Mouse (Mus musculus) brain, embryonic 14.5 days (tissue): ENCODE results near the gene Ctla4.

ENCODE experiments used
- CTCF ChIP-seq: fragments of 200-500 bp; IDR thresholded peaks from 2 replicates; pipeline ENCODE4 v1.5.1; 2012; ENCODE audit warnings: inconsistent platforms, mild to moderate bottlenecking, moderate library complexity, borderline replicate concordance; ENCODE audit not compliant: insufficient read depth, insufficient read length; ENCODE audit errors: extremely low read depth
- POLR2A ChIP-seq: fragments of 200-500 bp; IDR thresholded peaks from 2 replicates; pipeline ENCODE4 v1.6.1; 2012; ENCODE audit warnings: mild to moderate bottlenecking, inconsistent platforms, borderline replicate concordance; ENCODE audit not compliant: poor library complexity, insufficient read depth, insufficient read length, severe bottlenecking; ENCODE audit errors: extremely low read depth

DNA sequence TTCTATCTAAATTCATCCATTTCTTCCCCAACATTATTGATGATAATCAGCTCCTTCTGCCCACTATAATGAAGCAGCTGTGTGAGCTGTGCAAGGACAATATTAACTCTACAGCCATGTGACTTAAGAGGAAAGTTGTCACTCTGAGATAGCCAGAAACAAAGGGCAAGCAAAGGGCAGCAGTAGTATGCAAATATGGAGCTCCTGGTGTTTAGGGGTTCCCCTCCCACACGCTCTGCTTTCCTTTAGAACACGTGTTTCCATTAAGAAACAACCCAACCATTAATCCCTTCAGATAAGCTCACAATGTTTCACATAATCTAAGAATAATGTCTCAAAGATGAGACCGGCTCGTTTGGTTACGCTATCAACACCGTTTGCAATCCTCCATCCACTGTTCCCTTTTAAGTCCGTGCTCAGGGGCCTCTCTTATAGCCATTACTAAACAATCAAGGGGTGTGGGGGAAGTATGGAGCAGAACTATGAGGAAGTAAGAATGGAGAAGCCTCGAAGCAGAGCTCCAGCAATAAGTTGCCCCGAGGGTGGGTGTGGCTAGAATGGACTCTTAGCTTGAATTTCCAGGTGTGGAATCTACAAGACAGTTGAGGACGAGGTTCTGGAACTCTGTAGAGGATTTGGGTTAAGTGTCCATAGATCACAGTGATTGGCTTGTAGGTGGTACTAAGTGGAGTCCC lies 34.6 kb upstream of the Ctla4 start:
- TF ChIP-seq POLR2A, result no peak
- TF ChIP-seq CTCF, result no peak
